Mouse (Mus musculus): ENCODE results near the gene Rtn4rl1. TPM values are rescaled to one million over a fixed set of nuclear protein-coding genes. Genes with fewer than 3 reads are reported as not detected.

The Rtn4rl1 gene
- polyA plus RNA-seq, 1 experiment from 2014 or later, result 12.7 TPM

DNA sequence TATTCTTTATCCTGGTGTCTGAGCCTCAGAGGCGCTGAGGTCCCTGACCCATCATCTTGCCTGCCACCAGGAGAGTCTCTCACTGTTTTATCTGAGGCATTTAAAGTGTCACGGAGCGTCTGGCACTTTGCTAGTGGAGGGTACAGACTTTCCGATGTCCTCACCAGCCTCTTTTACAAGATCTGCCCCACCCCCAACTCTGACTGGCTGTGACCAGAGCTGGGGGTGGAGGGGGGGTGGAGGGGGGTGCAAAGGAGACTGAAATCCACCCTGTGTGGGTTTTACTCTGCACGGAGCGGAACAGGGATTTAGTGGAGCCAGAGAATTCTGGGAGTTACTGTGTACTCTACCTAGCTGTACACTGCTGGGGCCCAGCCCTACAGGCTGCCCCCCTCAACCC is 81.5 kb downstream of the Rtn4rl1 start:
- Histone ChIP-seq H3K36me3 (ENCODE audit: control insufficient read depth, insufficient read depth, low read length) (no peaks in the 10 kb centered on the region), H3K27me3 (ENCODE audit: control insufficient read depth, insufficient read depth, low read length) (no peaks in the 10 kb centered on the region), H3K9ac (replicated peaks; ENCODE audit: low read depth, low read length) (0 out of 2 replicates have a peak overlapping the region, but pooled peaks have one; percentile 21), H3K27ac (ENCODE audit: low read depth, low read length) (no peak overlapping the region), H3K4me1 (ENCODE audit: control insufficient read depth, insufficient read depth, low read length) (peaks cover 26% of the 10 kb centered on the region), H3K4me3 (ENCODE audit: low read depth, low read length) (no peak overlapping the region), H3K4me2 (ENCODE audit: low read depth, low read length) (no peak overlapping the region), H3K9me3 (ENCODE audit: control insufficient read depth, low read length) (no peaks in the 10 kb centered on the region)
- WGBS, result 22% methylated on average over 6 of the region's 6 CpGs
- no peak for ATAC-seq (ENCODE audit: low read depth)

- H3K4me2 ChIP-seq (ENCODE audit: low read depth, low read length), result no peak overlapping the region
- H3K27me3 ChIP-seq (ENCODE audit: control insufficient read depth, insufficient read depth, low read length), result peaks cover 8% of the 10 kb centered on the region
- H3K4me1 ChIP-seq (ENCODE audit: control insufficient read depth, insufficient read depth, low read length), result peaks cover 54% of the 10 kb centered on the region
- H3K4me3 ChIP-seq (ENCODE audit: low read depth, low read length), result no peak overlapping the region
- H3K9ac ChIP-seq (replicated peaks; ENCODE audit: low read depth, low read length), result no peak overlapping the region
- H3K27ac ChIP-seq (ENCODE audit: low read depth, low read length), result no peak overlapping the region
- ATAC-seq (ENCODE audit: low read depth), result no peak
- 50% methylated on average over 7 of the region's 7 CpGs for WGBS
- H3K9me3 ChIP-seq (ENCODE audit: control insufficient read depth, low read length), result no peaks in the 10 kb centered on the region
- H3K36me3 ChIP-seq (ENCODE audit: control insufficient read depth, insufficient read depth, low read length), result no peaks in the 10 kb centered on the region
These were observed 84.5 kb downstream of the Rtn4rl1 start for GRCm38 (mm10) chr11:75278115-75278514.

DNA sequence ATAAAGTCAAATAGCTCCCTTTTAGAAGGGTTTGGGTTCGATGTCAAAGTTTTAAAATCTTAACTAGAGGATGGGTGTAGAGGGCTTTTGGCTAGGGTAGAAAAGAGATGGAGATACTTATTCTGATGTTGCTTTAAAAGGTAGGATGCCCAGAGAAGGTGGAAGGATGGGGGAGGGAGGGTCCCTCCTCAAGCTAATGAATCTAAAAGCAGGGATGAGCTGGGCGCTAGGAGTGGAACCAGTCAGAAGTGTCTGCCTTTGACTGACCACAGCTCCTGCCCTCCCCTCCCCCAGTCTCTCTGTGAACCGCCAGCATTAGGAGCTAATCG is 85.4 kb downstream of the Rtn4rl1 start:
- Histone ChIP-seq H3K4me1 (ENCODE audit: control insufficient read depth, insufficient read depth, low read length) (peaks cover 50% of the 10 kb centered on the region), H3K4me2 (ENCODE audit: low read depth, low read length) (no peak overlapping the region), H3K36me3 (ENCODE audit: control insufficient read depth, insufficient read depth, low read length) (no peaks in the 10 kb centered on the region), H3K27ac (ENCODE audit: low read depth, low read length) (no peak overlapping the region), H3K9me3 (ENCODE audit: control insufficient read depth, low read length) (no peaks in the 10 kb centered on the region), H3K27me3 (ENCODE audit: control insufficient read depth, insufficient read depth, low read length) (peaks cover 8% of the 10 kb centered on the region), H3K4me3 (ENCODE audit: low read depth, low read length) (no peak overlapping the region), H3K9ac (replicated peaks; ENCODE audit: low read depth, low read length) (no peak overlapping the region)
- no peak for ATAC-seq (ENCODE audit: low read depth)
- 19% methylated on average over 4 of the region's 4 CpGs for WGBS

DNA sequence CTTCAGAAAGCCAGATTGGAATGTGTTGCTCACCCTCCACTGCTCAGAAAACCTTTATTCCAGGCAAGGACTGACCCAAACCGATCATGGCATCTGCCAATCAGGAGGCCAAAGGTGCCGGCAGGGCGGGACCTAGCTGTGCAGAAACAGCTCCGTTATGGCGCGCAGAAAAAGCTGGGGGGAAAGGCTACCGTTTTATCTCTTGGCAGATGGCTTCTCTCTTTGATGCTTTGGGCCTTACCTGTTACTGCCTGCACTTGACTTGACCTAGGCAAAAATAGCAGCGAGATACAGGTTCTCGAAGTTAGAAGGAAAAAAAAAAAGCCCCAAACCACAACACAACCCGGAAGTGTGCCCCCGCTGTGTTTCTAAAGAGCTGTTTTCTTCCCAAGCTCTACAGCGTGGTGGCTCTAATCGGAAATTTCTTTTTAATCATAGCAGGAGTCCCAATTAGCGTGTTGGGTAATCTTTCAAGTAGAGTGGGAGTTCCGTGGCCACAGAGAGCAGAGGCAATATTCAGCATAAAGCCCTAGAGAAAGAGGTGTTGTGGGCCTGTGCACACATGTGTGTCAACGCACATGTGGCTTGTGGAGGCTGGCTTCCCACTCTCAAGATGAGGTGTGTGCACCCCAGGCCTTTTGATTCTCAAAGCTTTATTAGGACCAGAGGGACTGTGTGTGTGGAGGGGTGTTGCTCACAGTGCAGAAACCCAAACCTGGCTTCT is 85.9 kb downstream of the Rtn4rl1 start:
- Histone ChIP-seq H3K9me3 (ENCODE audit: control insufficient read depth, low read length) (no peaks in the 10 kb centered on the region), H3K36me3 (ENCODE audit: control insufficient read depth, insufficient read depth, low read length) (no peaks in the 10 kb centered on the region), H3K4me3 (ENCODE audit: low read depth, low read length) (no peak overlapping the region), H3K4me1 (ENCODE audit: control insufficient read depth, insufficient read depth, low read length) (peaks cover 47% of the 10 kb centered on the region), H3K9ac (replicated peaks; ENCODE audit: low read depth, low read length) (no peak overlapping the region), H3K27ac (ENCODE audit: low read depth, low read length) (peak overlapping the region; percentile 48; the same call in 1 of the 2 replicates), H3K4me2 (ENCODE audit: low read depth, low read length) (peak overlapping the region; percentile 23; the same call in 1 of the 2 replicates), H3K27me3 (ENCODE audit: control insufficient read depth, insufficient read depth, low read length) (peaks cover 8% of the 10 kb centered on the region)
- ATAC-seq (ENCODE audit: low read depth), result 0 out of 2 replicates have a peak, but pooled peaks have one; percentile 27
- WGBS, result 9% methylated on average over 16 of the region's 16 CpGs

DNA sequence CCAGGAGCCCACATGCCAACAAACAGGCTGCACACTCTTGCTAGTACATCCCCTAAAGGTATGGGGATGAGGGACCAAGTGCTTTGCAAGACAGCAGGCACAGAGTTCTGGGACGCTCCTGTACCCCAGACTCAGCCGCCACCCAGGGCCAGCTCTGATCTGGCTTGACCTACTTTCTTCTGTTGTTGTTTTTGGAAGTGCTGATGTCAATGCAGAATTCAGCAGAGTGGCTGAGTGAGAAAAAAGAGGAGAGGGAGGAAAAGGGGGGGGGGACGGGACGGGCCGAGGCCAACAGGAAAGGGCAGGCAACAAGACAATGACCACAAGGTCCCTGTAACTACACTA is 86.5 kb downstream of the Rtn4rl1 start:
- WGBS, result 64% methylated on average over 5 of the region's 5 CpGs
- Histone ChIP-seq H3K27me3 (ENCODE audit: control insufficient read depth, insufficient read depth, low read length) (peaks cover 8% of the 10 kb centered on the region), H3K4me2 (ENCODE audit: low read depth, low read length) (no peak overlapping the region), H3K4me3 (ENCODE audit: low read depth, low read length) (no peak overlapping the region), H3K27ac (ENCODE audit: low read depth, low read length) (peak overlapping the region; percentile 48; the same call in 1 of the 2 replicates), H3K4me1 (ENCODE audit: control insufficient read depth, insufficient read depth, low read length) (peaks cover 47% of the 10 kb centered on the region), H3K36me3 (ENCODE audit: control insufficient read depth, insufficient read depth, low read length) (no peaks in the 10 kb centered on the region), H3K9me3 (ENCODE audit: control insufficient read depth, low read length) (no peaks in the 10 kb centered on the region), H3K9ac (replicated peaks; ENCODE audit: low read depth, low read length) (no peak overlapping the region)
- 0 out of 2 replicates have a peak, but pooled peaks have one; percentile 16 for ATAC-seq (ENCODE audit: low read depth)

DNA sequence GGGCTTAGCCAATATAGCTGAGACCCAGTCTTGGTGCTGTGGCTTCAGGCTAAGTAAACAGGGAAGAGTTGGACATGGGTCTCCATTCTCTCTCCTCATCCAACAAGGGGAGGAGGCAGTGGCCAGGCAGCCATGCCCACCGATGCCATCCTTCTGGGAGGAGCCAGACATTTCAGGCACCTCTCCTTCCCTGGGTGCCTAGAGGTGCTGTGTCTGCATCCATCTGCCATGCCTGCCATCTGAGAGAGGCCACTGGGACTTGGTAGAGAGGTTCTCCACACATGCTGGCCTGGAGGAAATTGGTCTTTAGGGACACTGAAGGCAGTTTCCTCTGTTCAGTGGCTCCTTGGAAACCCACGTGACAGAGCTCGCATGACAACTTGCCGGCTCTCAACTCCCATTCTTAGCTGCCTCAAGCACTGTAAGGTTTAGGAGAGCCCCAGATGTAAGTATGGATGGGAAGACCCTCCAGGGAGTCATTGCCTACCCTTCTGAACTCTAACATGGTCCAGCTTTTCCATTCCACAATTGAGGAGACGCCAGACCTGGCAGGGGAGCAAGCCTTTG is 86.9 kb downstream of the Rtn4rl1 start:
- ATAC-seq (ENCODE audit: low read depth), result no peak
- Histone ChIP-seq H3K36me3 (ENCODE audit: control insufficient read depth, insufficient read depth, low read length) (no peaks in the 10 kb centered on the region), H3K9me3 (ENCODE audit: control insufficient read depth, low read length) (no peaks in the 10 kb centered on the region), H3K27me3 (ENCODE audit: control insufficient read depth, insufficient read depth, low read length) (peaks cover 8% of the 10 kb centered on the region), H3K9ac (replicated peaks; ENCODE audit: low read depth, low read length) (0 out of 2 replicates have a peak overlapping the region, but pooled peaks have one; percentile 21), H3K4me1 (ENCODE audit: control insufficient read depth, insufficient read depth, low read length) (peaks cover 47% of the 10 kb centered on the region), H3K4me3 (ENCODE audit: low read depth, low read length) (no peak overlapping the region), H3K4me2 (ENCODE audit: low read depth, low read length) (no peak overlapping the region), H3K27ac (ENCODE audit: low read depth, low read length) (peak overlapping the region; percentile 69; the same call in 1 of the 2 replicates)
- 28% methylated on average over 5 of the region's 5 CpGs for WGBS

GRCm38 (mm10) chr11:75281380-75282256 is 88.0 kb downstream of the Rtn4rl1 start:
- ATAC-seq (ENCODE audit: low read depth), result peak; percentile 60; the same call in 1 of the 2 replicates
- 5% methylated on average over 29 of the region's 29 CpGs for WGBS

GRCm38 (mm10) chr11:75282496-75283120 is 89.0 kb downstream of the Rtn4rl1 start:
- Histone ChIP-seq H3K4me2 (ENCODE audit: low read depth, low read length) (peak overlapping the region; percentile 14; the same call in 1 of the 2 replicates), H3K36me3 (ENCODE audit: control insufficient read depth, insufficient read depth, low read length) (no peaks in the 10 kb centered on the region), H3K27ac (ENCODE audit: low read depth, low read length) (peak overlapping the region; percentile 52; the same call in 1 of the 2 replicates), H3K9ac (replicated peaks; ENCODE audit: low read depth, low read length) (no peak overlapping the region), H3K4me1 (ENCODE audit: control insufficient read depth, insufficient read depth, low read length) (peaks cover 47% of the 10 kb centered on the region), H3K4me3 (ENCODE audit: low read depth, low read length) (no peak overlapping the region), H3K27me3 (ENCODE audit: control insufficient read depth, insufficient read depth, low read length) (peaks cover 8% of the 10 kb centered on the region), H3K9me3 (ENCODE audit: control insufficient read depth, low read length) (no peaks in the 10 kb centered on the region)
- 8% methylated on average over 13 of the region's 13 CpGs for WGBS
- no peak for ATAC-seq (ENCODE audit: low read depth)

More at GRCm38 (mm10) chr11:75281380-75282256, 88.0 kb downstream of the Rtn4rl1 start:
- H3K27me3 ChIP-seq (ENCODE audit: control insufficient read depth, insufficient read depth, low read length), result peaks cover 8% of the 10 kb centered on the region
- peaks cover 47% of the 10 kb centered on the region for H3K4me1 ChIP-seq (ENCODE audit: control insufficient read depth, insufficient read depth, low read length)
- peak overlapping the region; percentile 69 for H3K27ac ChIP-seq (ENCODE audit: low read depth, low read length)
- peak overlapping the region; percentile 22 for H3K9ac ChIP-seq (replicated peaks; ENCODE audit: low read depth, low read length)
- peak overlapping the region; percentile 12; the same call in 1 of the 2 replicates for H3K4me3 ChIP-seq (ENCODE audit: low read depth, low read length)
- H3K36me3 ChIP-seq (ENCODE audit: control insufficient read depth, insufficient read depth, low read length), result no peaks in the 10 kb centered on the region
- H3K9me3 ChIP-seq (ENCODE audit: control insufficient read depth, low read length), result no peaks in the 10 kb centered on the region
- H3K4me2 ChIP-seq (ENCODE audit: low read depth, low read length), result peak overlapping the region; percentile 46

Data from neural tube, embryonic 14.5 days (tissue).